Mouse (Mus musculus): ENCODE measurements around the gene Oas1a.
"Not testable (repeated sequence)": the region's sequence is repeated elsewhere in the genome, so short reads cannot be mapped to it uniquely, and the experiment has no call there.

DNA sequence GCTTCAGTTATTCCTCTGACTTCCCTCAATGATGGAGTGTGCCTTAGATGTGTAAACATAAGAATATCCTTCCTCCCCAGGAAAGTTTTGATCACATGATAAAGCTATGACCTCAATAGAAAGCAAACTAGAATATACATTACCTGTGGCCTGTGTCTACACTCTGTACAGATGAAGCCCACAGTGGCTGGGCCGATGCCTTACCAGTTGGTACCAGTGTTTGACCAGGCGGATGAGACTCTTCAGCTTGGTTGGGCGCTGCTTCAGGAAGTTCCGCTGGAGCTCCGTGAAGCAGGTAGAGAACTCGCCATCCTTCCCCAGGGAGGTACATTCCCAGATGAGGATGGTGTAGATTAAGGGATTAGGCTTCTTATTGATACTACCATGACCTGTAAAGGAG lies 25.6 kb downstream of the Oas1a start:
- not testable (repeated sequence) for TF ChIP-seq EP300 (IDR thresholded peaks at IDR 0.05; ENCODE audit: low read length); CTCF (conservative IDR thresholded peaks at IDR 0.05 in 1 of 2, IDR thresholded peaks at IDR 0.05 in 1 of 2; ENCODE audit: low read depth in 2 of 2, low read length in 2 of 2); POLR2AphosphoS2 (IDR thresholded peaks at IDR 0.05; ENCODE audit: low read depth, low read length); ZC3H11A (IDR thresholded peaks at IDR 0.05; ENCODE audit: low read depth, low read length); RCOR1 (conservative IDR thresholded peaks at IDR 0.05; ENCODE audit: low read depth, low read length); ZMIZ1 (IDR thresholded peaks at IDR 0.05; ENCODE audit: low read depth, low read length); PAX5 (IDR thresholded peaks at IDR 0.05; ENCODE audit: low read length); MXI1 (IDR thresholded peaks at IDR 0.05; ENCODE audit: low read depth, low read length)
